Mouse (Mus musculus): ENCODE measurements around the gene Entpd5.
"Not testable (repeated sequence)": the region's sequence is repeated elsewhere in the genome, so short reads cannot be mapped to it uniquely, and the experiment has no call there.

Entpd5 gene

DNA sequence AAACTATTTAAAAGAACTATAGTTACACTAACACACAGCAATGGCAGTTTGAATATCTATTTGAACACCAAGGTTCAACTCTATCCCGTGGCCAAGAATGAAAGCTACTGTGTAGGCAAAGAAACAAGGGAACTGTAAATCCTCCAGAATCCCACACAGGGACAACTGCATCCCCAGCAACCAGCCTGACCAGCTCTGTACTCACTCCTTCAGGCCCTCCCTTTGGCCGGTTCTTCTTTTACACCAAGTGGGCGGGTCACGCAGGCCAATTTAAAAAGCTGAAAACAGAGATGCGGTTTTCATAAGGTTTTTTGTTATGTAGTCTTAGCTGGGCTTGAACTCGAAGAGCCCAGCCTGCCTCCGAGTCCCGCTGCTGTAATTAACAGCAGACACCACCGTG is 9.7 kb downstream of the Entpd5 start:
- DNase-seq (ENCODE audit: low spot score in 2 of 2): no peak

GRCm38 (mm10) chr12:84398629-84399028 is 10.2 kb downstream of the Entpd5 start:
- DNase-seq (ENCODE audit: low spot score in 2 of 2): no peak

- no peak for DNase-seq (ENCODE audit: low spot score in 2 of 2)
These were observed 11.1 kb downstream of the Entpd5 start for GRCm38 (mm10) chr12:84397685-84398084.

- DNase-seq (ENCODE audit: low spot score in 2 of 2): no peak
These were observed 11.7 kb downstream of the Entpd5 start for GRCm38 (mm10) chr12:84396947-84397679.

DNA sequence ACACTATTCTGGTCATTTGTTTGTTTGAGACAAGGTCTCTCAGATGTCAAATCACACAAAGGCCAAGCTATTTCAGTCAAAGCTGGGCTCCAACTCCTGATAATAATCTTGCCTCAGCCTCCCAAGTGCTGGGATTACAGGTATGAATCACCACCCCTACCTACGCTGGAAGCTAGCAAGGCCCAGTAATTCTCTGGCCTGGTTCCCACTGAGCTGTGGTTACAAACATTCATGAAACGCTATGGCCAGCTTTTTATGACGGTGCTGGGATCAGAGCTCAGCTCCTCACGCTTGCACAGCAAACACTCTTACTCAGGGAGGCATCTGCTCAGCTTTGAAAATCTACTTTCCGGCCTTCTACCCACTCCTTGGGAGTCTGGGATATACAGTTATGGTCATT is 15.0 kb downstream of the Entpd5 start:
- no peak for DNase-seq (ENCODE audit: low spot score in 2 of 2)

DNA sequence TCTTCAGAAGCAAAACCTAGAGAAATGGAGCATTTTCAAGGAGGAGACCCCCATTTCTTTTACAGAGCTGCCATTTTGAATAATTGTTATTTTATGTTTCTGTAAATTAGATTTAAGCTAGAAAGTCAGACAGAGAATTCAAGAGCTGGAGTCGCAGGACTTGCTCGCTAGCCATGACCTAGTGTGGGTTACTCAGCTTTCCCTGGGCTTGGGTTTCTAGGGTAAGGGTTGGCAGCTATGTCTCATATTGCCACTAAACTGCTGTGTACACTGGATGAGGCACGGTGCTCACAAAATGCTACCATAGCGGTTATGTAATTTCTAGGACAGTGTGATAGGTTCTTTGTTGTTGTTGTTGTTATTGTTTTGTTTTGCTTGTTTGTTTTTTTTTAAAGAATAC is 16.1 kb downstream of the Entpd5 start:
- no peak for DNase-seq (ENCODE audit: low spot score in 2 of 2)

GRCm38 (mm10) chr12:84390336-84390735 is 18.5 kb downstream of the Entpd5 start:
- DNase-seq (ENCODE audit: low spot score in 2 of 2): no peak

- no peak for DNase-seq (ENCODE audit: low spot score in 2 of 2)
These were observed 19.9 kb downstream of the Entpd5 start for GRCm38 (mm10) chr12:84388774-84389400.

- no peak for DNase-seq (ENCODE audit: low spot score in 2 of 2)
These were observed 20.7 kb downstream of the Entpd5 start for GRCm38 (mm10) chr12:84388097-84388496.

DNA sequence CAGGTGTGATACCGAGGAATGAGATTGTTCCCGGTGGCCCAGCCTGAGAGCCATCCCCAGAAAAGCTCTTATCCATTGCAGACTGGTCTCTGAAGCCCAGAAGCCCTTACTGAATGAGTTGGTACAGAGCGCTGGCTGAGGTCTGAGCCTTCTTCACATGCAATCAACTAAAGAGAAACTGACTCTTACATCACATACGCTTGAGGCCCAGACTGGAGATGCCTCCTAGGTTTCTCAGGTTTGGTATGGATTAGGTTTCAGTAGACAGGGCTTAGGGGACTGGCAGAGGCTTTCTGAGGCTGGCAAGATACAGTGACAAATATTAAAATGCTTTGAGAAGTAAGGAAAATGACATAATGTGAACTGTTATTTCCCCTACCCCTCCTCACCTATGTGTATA is 23.4 kb downstream of the Entpd5 start:
- DNase-seq (ENCODE audit: low spot score in 2 of 2): no peak

DNA sequence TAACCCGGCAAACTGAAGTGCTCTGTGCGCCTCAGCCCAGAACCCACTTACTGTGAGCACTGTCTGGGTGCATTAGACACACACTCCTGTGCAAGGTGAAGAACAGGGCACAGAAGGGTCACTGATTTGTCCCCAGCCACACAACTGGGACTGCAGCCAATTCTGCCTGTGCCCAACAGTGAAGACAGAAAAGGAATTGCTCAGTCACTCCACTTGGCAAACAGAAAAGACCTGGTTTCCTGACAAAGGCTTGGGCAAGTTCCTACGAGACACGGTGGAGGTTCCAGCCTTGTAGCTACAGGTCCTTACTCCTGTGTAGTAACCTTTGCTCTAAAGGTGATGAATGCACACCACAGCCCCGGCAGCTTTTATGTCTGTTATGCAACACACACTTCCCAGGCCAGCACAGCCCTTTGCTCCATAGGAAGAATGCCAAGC is 24.2 kb downstream of the Entpd5 start:
- DNase-seq (ENCODE audit: low spot score in 2 of 2): no peak

- no peak for DNase-seq (ENCODE audit: low spot score in 2 of 2)
These were observed 26.5 kb downstream of the Entpd5 start for GRCm38 (mm10) chr12:84382369-84382768.

DNA sequence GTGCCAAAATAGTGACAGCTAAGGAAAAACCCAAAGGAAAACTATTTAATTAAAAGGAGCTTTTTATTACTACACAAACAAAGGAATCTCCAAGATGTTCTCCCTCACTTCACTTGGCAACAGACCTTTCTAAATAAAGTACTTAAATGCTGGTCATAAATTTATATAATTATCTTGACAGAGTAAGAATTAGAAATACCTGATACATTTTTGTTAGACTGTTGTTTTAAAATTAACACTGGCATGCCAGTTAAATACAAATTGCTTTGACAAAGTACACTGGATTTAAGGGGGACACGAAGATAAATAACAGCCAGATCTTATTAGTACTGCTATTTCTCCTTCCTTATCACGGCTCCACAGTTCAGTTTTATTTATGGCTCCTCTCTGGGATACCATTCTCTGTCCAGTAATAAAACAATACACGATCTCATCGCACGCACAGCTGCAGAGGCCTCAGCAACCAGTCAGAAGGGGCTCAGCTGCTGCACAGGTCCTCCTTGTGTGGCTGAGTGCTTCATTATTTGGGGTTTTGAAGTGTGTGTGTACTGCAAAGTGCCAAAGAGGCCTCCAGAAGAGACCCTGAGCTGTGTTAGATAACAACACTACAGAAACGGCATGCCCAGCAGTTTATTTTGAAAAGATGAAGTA is 34.9 kb downstream of the Entpd5 start:
- no peak for DNase-seq (ENCODE audit: low spot score in 2 of 2)

GRCm38 (mm10) chr12:84371647-84372046 is 37.2 kb downstream of the Entpd5 start:
- DNase-seq (ENCODE audit: low spot score in 2 of 2): no peak

GRCm38 (mm10) chr12:84366971-84367370 is 41.9 kb downstream of the Entpd5 start:
- no peak for DNase-seq (ENCODE audit: low spot score in 2 of 2)

GRCm38 (mm10) chr12:84365137-84365536 is 43.7 kb downstream of the Entpd5 start:
- no peak for DNase-seq (ENCODE audit: low spot score in 2 of 2)

DNA sequence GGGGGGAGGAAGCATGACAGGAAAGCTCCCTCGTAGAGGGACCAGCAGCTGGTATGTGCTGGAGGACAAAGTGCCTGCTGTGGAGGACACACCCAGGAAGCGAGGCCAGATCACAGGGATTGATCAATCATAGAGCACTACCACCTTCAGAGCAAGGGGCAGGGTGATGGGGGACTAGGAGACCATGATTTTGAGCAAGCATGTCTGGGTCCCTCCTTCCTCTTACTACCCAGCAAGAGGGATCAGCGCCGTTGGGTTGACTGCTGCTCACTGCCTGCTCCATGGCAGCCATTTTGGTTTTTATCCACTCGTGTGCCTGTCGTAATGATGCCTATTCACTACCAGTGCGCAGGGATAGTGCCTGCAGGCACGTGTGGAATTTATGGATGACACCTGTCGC is 44.5 kb downstream of the Entpd5 start:
- DNase-seq (ENCODE audit: low spot score in 2 of 2): no peak

- no peak for DNase-seq (ENCODE audit: low spot score in 2 of 2)
These were observed 46.0 kb downstream of the Entpd5 start for GRCm38 (mm10) chr12:84362872-84363271.

DNA sequence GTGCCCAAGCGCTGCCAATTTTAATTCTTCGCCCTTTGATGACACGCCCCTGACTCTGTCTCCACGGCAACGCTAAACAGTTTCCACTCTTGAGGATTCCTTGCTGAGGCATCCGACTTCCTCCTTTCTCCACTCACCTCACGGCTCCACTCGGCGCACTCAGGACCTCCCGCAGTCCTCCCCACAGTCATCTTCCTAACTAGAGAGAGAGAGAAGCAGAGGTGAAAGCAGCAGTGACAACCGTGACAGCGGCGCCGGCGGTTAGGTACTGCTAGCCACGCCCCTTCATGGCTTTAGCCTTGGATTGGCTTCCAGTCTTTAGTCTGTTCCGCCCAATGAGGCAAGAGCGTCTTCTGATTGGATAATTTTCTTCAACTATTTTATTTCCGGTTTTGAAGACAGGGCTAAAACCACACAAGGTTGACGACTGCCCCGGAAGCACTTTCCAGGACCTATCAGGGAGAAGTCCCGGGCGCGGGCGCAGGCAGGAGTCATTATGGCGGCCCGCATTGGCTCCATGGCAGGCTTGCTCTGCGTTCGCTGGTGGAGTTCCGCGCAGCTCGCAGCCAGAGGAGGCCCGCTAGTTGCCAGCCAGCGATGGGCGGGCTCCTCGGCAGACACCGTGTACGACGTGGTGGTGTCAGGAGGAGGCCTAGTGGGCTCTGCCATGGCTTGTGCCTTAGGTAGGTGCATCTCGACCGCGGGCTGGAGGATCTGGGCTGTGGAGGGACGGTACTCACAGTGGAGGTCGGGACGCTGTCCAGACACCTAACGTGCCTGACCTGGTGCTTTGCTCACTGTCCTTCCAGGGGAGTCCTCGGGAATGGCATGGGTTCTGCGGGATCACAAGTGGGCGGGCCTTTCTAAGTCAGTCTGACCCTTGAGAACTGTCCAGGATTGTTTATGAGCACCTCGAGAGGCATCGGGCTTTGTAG is 47.0 kb downstream of the Entpd5 start, which contains the start of the genes Coq6 and Fam161b:
Coq6 (plus strand) TSS at position 103 of the 935 bp plus-strand sequence.
Fam161b (minus strand) TSS at position 279 of the 935 bp plus-strand sequence.
- DNase-seq (ENCODE audit: low spot score in 2 of 2): peak; percentile 81 to 90

DNA sequence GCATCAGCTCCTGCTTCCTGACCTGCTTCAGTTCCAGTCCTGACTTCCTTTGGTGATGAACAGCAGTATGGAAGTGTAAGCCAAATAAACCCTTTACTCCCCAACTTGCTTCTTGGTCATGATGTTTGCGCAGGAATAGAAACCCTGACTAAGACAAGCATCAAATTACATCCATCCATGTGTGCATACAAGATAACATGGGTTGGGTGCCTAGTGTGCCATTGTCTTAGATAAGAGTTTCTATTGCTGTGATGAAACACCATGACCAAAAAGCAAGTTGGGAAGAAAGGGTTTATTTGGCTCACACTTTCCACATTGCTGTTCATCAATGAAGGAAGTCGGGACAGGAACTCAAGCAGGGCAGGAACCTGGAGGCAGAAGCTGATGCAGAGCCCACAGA is 50.1 kb downstream of the Entpd5 start:
- DNase-seq (ENCODE audit: low spot score in 2 of 2): not testable (repeated sequence)

GRCm38 (mm10) chr12:84347192-84347591 is 61.6 kb downstream of the Entpd5 start:
- no peak for DNase-seq (ENCODE audit: low spot score in 2 of 2)
